Mouse (Mus musculus) hindbrain, embryonic 11.5 days (tissue): ENCODE measurements around the gene Pard6a. TPM values are rescaled to one million over a fixed set of nuclear protein-coding genes. Genes with fewer than 3 reads are reported as not detected.
A peak's percentile ranks its signal among the peaks of the same experiment; 100 is the strongest.

Experiments used
- ATAC-seq: fragments of 200-750 bp; cut with Nextera tagmentation; 2 replicates; pipeline ENCODE4 v1.8.0; 2017; ENCODE audit warnings: mild to moderate bottlenecking, moderate TSS enrichment, moderate library complexity; ENCODE audit not compliant: low FRiP score
- DNase-seq: peaks from one replicate; pipeline ENCODE4 v3.0.0-alpha.2; 2015; ENCODE audit warnings: low spot score
- H3K27ac ChIP-seq: fragments of 300-500 bp; sonication (generic); 2 replicates; pipeline ENCODE4 v1.5.1; 2014; ENCODE audit warnings: mild to moderate bottlenecking, low read depth, low read length
- H3K27me3 ChIP-seq: fragments of 300-500 bp; sonication (generic); 2 replicates; pipeline ENCODE4 v1.6.1; 2014; ENCODE audit warnings: mild to moderate bottlenecking, low read length, moderate library complexity, mixed read lengths; ENCODE audit not compliant: control insufficient read depth, insufficient read depth
- H3K36me3 ChIP-seq: fragments of 300-500 bp; sonication (generic); 2 replicates; pipeline ENCODE4 v1.6.1; 2014; ENCODE audit warnings: mild to moderate bottlenecking, low read length, moderate library complexity, mixed read lengths; ENCODE audit not compliant: control insufficient read depth, insufficient read depth
- H3K4me1 ChIP-seq: fragments of 300-500 bp; sonication (generic); replicated peaks from 2 replicates; pipeline ENCODE4 v1.6.1; 2014; ENCODE audit warnings: low read length, mixed read lengths; ENCODE audit not compliant: control insufficient read depth, insufficient read depth
- H3K4me2 ChIP-seq: fragments of 300-500 bp; sonication (generic); replicated peaks from 2 replicates; pipeline ENCODE4 v1.6.1; 2014; ENCODE audit warnings: mild to moderate bottlenecking, low read depth, low read length
- H3K4me3 ChIP-seq: fragments of 300-500 bp; sonication (generic); 2 replicates; pipeline ENCODE4 v1.5.1; 2014; ENCODE audit warnings: low read depth, low read length
- H3K9ac ChIP-seq: fragments of 300-500 bp; sonication (generic); 2 replicates; pipeline ENCODE4 v1.6.1; 2014; ENCODE audit warnings: low read depth, low read length
- H3K9me3 ChIP-seq: fragments of 300-500 bp; sonication (generic); 2 replicates; pipeline ENCODE4 v1.6.1; 2016; ENCODE audit warnings: low read length; ENCODE audit not compliant: control insufficient read depth
- WGBS: fragments of 180-500 bp; shearing (Covaris S2); extraction: QIAGEN DNeasy Blood & Tissue Kit; methylation state at CpG from one replicate; pipeline ENCODE4 v1.1.7; 2014; 5-methylcytosine and 5-hydroxymethylcytosine counted together
- polyA plus RNA-seq: library from polyadenylated mRNA; unstranded; fragments of >200 nt; fragmentation: Nextera tagmentation; extraction: Ambion mirVana; gene quantifications from 2 replicates; pipeline ENCODE4 v1.2.1, GENCODE M21; 2014

The Pard6a gene
- polyA plus RNA-seq = 25.9 and 26.8 TPM in 2 replicates

DNA sequence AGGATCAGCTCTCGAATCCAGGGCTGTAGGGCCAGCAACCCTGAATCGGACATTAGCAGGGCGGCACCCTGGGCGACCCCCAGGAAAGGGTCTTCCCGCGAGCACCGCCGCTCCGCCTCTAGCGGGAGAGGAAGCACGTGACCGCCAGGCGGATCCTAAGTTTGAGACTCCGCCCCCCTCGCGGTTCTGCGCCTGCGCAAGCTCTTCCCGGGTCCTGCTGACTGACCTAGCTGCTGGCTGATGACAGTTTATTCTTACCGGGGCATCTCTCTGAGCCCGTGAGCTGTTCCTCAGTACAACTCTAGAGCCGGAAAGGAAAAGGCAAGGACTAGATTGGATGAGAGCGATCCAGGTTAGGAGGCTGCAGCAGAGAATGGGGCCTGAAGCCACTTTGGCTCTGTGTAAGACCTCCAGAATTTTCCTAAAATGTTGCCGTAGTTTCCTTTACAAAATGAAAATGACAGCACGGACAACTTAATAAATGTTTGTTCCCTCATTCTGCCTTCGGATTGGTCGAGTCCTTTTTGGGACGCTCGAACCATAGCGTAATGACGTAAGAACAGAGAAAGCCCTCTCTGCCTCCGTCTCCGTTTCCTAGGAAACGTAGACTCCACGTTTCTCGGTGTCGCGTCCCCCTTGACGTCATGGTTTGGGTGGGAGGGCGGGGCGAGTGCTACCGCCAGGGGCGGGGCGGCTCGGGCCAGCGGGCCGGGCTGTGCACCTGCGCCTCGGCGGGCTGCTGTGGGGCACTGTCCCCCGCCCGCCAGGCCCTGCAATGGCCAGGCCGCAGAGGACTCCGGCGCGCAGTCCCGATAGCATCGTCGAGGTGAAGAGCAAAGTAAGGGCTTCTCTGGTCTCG, at the start of gene Pard6a, which contains the start of gene Acd:
Gene Pard6a (plus strand): TSS at position 183 of the 859 bp plus-strand sequence.
Gene Acd (minus strand): TSS at position 137 of the 859 bp plus-strand sequence.
- peak within 1 kb of the TSS; percentile 68 for H3K9ac ChIP-seq
- H3K9me3 ChIP-seq = no peaks in the 10 kb centered on the region
- WGBS = under 1% methylated on average over 58 of the region's 60 CpGs
- H3K4me2 ChIP-seq = peak within 1 kb of the TSS; percentile 91
- H3K36me3 ChIP-seq = 0 out of 2 replicates have a peak, but pooled peaks cover 2% of the 10 kb centered on the region
- peak; percentile 86 for ATAC-seq
- H3K27me3 ChIP-seq = no peaks in the 10 kb centered on the region
- H3K27ac ChIP-seq = peak within 1 kb of the TSS; percentile 74
- DNase-seq = peak; percentile 99
- H3K4me1 ChIP-seq = no peaks in the 10 kb centered on the region; the same call in none of the 2 replicates
- peak within 1 kb of the TSS; percentile 73 for H3K4me3 ChIP-seq

DNA sequence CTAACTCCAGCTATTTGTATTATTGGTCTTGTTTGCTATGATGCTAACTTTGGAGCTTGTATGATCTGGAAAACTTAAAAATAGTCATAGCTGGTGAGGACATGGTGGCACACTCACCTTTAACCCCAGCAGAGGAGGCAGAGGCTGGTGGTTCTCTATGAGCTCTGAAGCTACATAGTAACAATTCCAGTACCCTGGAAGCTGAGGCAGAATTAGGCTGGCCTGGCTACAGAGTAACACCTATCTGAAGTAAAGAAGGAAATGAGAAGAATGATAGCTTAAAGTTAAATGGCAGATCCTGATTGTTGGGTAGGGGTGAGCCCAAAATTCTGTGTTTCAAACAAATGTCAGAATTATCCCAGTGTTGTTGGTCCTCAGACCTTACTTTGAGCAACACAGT, 43.3 kb upstream of the Pard6a start:
- H3K36me3 ChIP-seq = no peaks in the 10 kb centered on the region
- H3K4me1 ChIP-seq = no peaks in the 10 kb centered on the region
- H3K4me3 ChIP-seq = no peak overlapping the region
- DNase-seq (no peak), ATAC-seq (no peak)
- no peak overlapping the region for H3K27ac ChIP-seq
- no peak overlapping the region for H3K4me2 ChIP-seq
- H3K9me3 ChIP-seq = no peaks in the 10 kb centered on the region
- no peaks in the 10 kb centered on the region for H3K27me3 ChIP-seq
- H3K9ac ChIP-seq = no peak overlapping the region

DNA sequence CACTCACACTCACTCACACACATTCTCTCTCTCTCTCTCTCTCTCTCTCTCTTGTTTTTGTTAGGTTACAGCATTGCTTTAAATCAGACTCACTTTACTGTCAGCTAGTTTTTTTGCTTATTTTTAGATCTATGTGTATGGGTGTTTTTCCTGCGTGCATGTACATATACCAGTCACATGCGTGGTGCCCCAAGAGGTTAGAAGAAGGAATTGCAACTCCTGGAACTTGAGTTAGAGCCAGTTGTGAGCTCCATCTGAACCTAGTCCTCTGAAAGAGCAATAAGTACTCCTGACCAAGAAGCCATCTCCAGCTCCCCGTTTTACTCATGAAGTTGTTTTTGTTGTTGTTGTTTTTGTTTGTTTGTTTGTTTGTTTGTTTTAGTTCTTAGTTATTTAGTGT, 39.8 kb upstream of the Pard6a start:
- WGBS = 86% methylated on average over 3 of the region's 3 CpGs
- no peak overlapping the region for H3K4me3 ChIP-seq
- no peaks in the 10 kb centered on the region for H3K36me3 ChIP-seq
- H3K4me1 ChIP-seq = no peaks in the 10 kb centered on the region
- H3K9me3 ChIP-seq = no peaks in the 10 kb centered on the region
- peak; percentile 16 for DNase-seq
- ATAC-seq = no peak
- no peaks in the 10 kb centered on the region for H3K27me3 ChIP-seq
- H3K9ac ChIP-seq = no peak overlapping the region
- H3K4me2 ChIP-seq = no peak overlapping the region
- no peak overlapping the region for H3K27ac ChIP-seq

DNA sequence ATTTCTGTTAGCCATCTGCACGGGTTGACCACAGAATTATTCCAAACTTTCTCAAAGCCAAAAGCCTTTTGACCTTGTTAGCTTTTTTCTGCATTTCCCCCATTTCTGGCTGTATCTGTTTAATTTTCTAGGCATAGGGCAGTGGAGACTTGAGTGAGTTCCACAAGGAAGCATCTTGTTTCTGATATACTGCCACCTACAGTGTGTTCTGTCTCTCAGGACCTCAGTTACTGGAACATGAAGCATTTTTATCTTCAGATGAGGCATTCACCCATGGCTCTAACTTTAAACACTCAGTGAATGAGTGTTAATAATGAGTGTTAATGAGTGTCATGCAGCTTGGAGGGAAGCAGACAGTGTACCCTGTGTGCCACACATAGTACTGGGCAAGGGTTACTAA, 23.1 kb upstream of the Pard6a start:
- peaks cover 10% of the 10 kb centered on the region; the same call in 1 of the 2 replicates for H3K36me3 ChIP-seq

DNA sequence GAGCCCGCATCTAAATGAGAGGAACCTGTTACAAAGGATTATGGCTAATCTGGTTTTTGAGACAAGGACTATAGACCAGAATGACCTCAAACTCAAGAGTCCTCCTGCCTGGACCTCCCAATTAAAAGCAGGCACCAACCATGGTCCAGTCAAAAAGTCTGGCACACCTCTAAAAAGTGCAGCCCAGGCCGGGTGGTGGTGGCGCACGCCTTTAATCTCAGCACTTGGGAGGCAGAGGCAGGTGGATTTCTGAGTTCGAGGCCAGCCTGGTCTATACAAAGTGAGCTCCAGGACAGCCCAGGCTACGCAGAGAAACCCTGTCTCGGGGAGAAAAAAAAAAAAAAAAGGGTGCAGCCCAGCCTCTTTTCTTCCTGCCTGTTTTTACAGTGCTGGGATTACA, 15.6 kb upstream of the Pard6a start:
- ATAC-seq (no peak), DNase-seq (no peak)
- Histone ChIP-seq H3K36me3 (no peaks in the 10 kb centered on the region; the same call in 1 of the 2 replicates), H3K27ac (no peak overlapping the region), H3K27me3 (no peaks in the 10 kb centered on the region), H3K4me2 (no peak overlapping the region), H3K4me1 (no peaks in the 10 kb centered on the region), H3K9me3 (no peaks in the 10 kb centered on the region), H3K4me3 (no peak overlapping the region), H3K9ac (no peak overlapping the region)
- WGBS = 78% methylated on average over 7 of the region's 7 CpGs

More for the DNA sequence above, 23.1 kb upstream of the Pard6a start:
- Histone ChIP-seq H3K27ac (no peak overlapping the region), H3K4me3 (no peak overlapping the region), H3K4me1 (no peaks in the 10 kb centered on the region), H3K9me3 (no peaks in the 10 kb centered on the region), H3K27me3 (no peaks in the 10 kb centered on the region), H3K4me2 (no peak overlapping the region), H3K9ac (no peak overlapping the region)
- WGBS = 89% methylated on average over 1 of the region's 1 CpGs
- DNase-seq (no peak), ATAC-seq (no peak)

DNA sequence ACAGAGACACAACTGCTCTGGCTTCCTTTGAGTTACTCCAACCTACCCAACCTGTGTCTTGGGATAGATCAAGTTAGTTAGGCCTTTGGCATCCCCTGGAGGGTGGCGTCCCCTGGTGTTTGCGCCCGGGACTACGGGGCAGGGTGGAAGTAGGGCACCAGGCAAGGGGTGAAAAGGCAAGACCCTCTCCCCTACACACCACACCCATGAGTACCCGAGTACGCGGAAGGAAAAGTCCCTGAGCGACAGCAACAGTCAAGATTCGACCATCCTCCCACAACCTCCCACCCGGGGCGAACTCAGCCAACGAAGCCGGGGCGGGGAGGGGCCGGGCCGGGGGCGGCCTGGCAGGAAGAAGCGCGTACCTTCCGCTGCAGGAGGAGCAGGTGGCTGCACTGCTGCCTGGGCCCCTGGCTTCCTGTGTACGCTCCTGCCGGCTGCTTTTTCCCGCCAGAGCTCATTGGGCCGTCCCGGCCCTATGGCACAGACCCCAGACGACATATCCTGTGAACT, 15.1 kb upstream of the Pard6a start, which contains the start of gene Carmil2:
Gene Carmil2 (plus strand): TSS at position 479 of the 513 bp plus-strand sequence.
- DNase-seq (peak; percentile 55), ATAC-seq (peak; percentile 44; the same call in 1 of the 2 replicates)
- no peaks in the 10 kb centered on the region for H3K4me1 ChIP-seq
- no peaks in the 10 kb centered on the region for H3K9me3 ChIP-seq
- no peak within 1 kb of the TSS for H3K4me3 ChIP-seq
- 14% methylated on average over 26 of the region's 26 CpGs for WGBS
- H3K9ac ChIP-seq = no peak within 1 kb of the TSS
- H3K27me3 ChIP-seq = no peaks in the 10 kb centered on the region
- H3K36me3 ChIP-seq = no peaks in the 10 kb centered on the region
- H3K4me2 ChIP-seq = no peak within 1 kb of the TSS
- no peak within 1 kb of the TSS for H3K27ac ChIP-seq

DNA sequence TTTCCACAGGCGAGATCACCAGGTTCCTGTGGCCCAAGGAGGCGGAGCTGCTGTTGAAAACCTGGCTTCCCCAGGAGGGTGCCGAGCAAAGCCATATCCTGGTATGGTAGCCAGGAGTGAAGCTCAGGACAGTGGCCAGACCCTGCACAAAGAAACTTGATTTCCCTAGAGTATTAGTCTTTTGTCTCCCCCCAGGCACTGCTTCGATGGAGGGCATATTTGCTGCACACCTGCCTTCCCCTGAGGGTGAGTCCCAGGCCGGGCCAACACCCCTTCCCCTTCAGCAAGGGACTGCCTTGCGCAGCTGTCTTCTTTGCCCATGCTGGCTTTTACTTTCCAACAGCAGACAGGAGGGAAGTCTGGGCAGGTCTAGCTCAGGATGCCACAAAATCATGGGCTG, 14.4 kb upstream of the Pard6a start:
- no peak overlapping the region for H3K9ac ChIP-seq
- no peak overlapping the region for H3K4me2 ChIP-seq
- no peaks in the 10 kb centered on the region for H3K36me3 ChIP-seq
- H3K9me3 ChIP-seq = no peaks in the 10 kb centered on the region
- DNase-seq (no peak), ATAC-seq (no peak)
- WGBS = 69% methylated on average over 6 of the region's 6 CpGs
- H3K4me3 ChIP-seq = no peak overlapping the region
- H3K27me3 ChIP-seq = no peaks in the 10 kb centered on the region
- H3K27ac ChIP-seq = no peak overlapping the region
- H3K4me1 ChIP-seq = no peaks in the 10 kb centered on the region

DNA sequence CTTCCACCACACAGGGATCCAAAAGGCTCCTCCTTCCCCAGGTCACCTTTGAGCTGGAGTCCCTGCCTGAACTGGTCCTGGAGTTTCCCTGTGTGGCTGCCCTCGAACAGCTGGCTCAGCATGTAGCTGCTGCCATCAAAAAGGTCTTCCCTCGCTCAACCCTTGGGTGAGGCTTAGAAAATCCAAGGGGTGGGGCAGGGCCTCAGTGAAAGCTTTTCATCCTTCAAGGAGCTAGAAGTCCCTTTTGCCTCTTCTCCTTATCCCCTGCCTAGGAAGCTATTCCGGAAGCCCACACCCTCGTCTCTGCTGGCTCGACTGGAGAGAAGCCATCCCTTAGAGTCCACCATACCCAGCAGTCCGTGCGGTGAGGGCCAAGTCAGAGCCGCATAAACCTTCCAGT, 13.4 kb upstream of the Pard6a start:
- Histone ChIP-seq H3K36me3 (no peaks in the 10 kb centered on the region), H3K4me2 (no peak overlapping the region), H3K27ac (no peak overlapping the region), H3K27me3 (no peaks in the 10 kb centered on the region), H3K9ac (no peak overlapping the region), H3K4me1 (no peaks in the 10 kb centered on the region), H3K4me3 (no peak overlapping the region), H3K9me3 (no peaks in the 10 kb centered on the region)
- no peak for ATAC-seq
- no peak for DNase-seq
- 69% methylated on average over 8 of the region's 8 CpGs for WGBS
